Mouse (Mus musculus): ENCODE measurements at regions not wholly inside any gene's neighbourhood (a gene's known extent, or its start where the extent isn't known, plus 50 kb on each side); places are given as distances from the start of the nearest gene placed in this dataset.

- TF ChIP-seq CTCF (IDR thresholded peaks at IDR 0.05; ENCODE audit: borderline replicate concordance, control insufficient read depth, extremely low read depth, insufficient read depth, low read length, poor library complexity) (no peak), POLR2A (IDR thresholded peaks at IDR 0.05; ENCODE audit: control insufficient read depth, extremely low read depth, insufficient read depth, low read length, poor library complexity) (no peak)
Observed at GRCm38 (mm10) chr2:78975393-78975774, 107.5 kb downstream of the Ube2e3 start.
